Mouse (Mus musculus) embryonic fibroblast, embryonic 13.5 days (primary cell): Measurements from ENCODE around the gene Fbxl13. TPM values are rescaled to one million over a fixed set of nuclear protein-coding genes. Genes with fewer than 3 reads are reported as not detected.

ENCODE experiments used
- H3K27ac ChIP-seq: 2 replicates; pipeline ENCODE4 v1.5.1; 2012; ENCODE audit warnings: low read length, control low read depth, inconsistent platforms; ENCODE audit not compliant: insufficient read depth
- H3K4me1 ChIP-seq: 2 replicates; pipeline ENCODE4 v1.6.1; 2011; ENCODE audit warnings: low read length; ENCODE audit not compliant: control insufficient read depth, insufficient read depth
- H3K4me3 ChIP-seq: 2 replicates; pipeline ENCODE4 v1.5.1; 2011; ENCODE audit warnings: mild to moderate bottlenecking, control low read depth, low read length; ENCODE audit not compliant: insufficient read depth
- CTCF ChIP-seq: IDR thresholded peaks from 2 replicates; pipeline ENCODE4 v1.5.1; 2011; ENCODE audit warnings: mild to moderate bottlenecking, control low read depth, low read length, moderate library complexity, borderline replicate concordance; ENCODE audit not compliant: insufficient read depth
- POLR2A ChIP-seq: IDR thresholded peaks from 2 replicates; pipeline ENCODE4 v1.6.1; 2011; ENCODE audit warnings: low read depth, mild to moderate bottlenecking, control low read depth, low read length, moderate library complexity
- polyA plus RNA-seq: library from polyadenylated mRNA; stranded (reverse); fragments of >200 nt; gene quantifications from 2 replicates; pipeline ENCODE4 v1.2.4, GENCODE M21; 2011; ENCODE audit warnings: low read depth; ENCODE audit not compliant: missing spikeins, insufficient read length

Fbxl13 gene
- polyA plus RNA-seq, 1 experiment: not detected

DNA sequence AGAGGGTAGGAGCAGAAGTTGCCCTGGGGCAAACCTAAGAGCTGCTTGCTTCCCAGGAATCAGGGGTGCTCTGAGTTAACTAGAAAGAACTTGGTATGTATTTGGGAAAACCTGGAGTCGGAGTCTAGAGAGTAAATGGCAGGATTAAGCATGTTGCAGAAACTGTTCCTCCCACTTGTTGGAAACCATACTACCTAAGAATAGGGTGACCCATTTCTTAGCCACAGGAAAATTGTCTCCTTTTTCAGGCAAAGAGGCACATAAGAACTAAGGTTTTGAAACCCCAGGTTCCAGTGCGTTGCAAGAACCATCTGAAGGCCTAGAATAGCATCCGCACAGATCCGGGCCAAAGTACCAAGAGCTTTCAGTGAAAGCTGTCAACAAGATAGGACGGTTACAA lies 167.0 kb downstream of the Fbxl13 start:
- H3K4me1 ChIP-seq: peaks cover 8% of the 10 kb centered on the region; the same call in 1 of the 2 replicates
- H3K27ac ChIP-seq: no peak overlapping the region; the same call in 1 of the 2 replicates
- TF ChIP-seq CTCF (no peak), POLR2A (no peak)
- H3K4me3 ChIP-seq: no peak overlapping the region

DNA sequence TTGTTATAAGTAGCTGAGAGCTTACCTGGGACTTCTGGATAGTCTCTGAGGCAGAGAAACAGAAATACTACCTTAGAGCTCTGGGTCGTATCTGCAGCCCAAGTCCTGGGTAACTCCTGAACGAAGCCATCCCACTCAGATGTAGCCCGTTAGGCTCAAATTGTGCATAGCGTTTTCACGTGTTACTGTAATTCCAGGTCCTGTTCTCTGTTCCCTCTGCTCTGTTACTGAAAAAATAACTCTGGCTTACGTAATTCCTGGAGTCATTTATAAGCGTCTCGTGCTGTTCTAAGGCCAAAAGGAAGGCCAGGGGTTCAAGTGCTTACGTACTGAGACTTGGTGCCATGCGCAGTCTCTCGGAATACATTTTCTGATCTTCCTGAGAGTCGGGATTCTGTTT lies 177.3 kb downstream of the Fbxl13 start:
- Histone ChIP-seq H3K27ac (no peak overlapping the region), H3K4me1 (no peaks in the 10 kb centered on the region), H3K4me3 (no peak overlapping the region)
- TF ChIP-seq POLR2A (no peak), CTCF (no peak)

DNA sequence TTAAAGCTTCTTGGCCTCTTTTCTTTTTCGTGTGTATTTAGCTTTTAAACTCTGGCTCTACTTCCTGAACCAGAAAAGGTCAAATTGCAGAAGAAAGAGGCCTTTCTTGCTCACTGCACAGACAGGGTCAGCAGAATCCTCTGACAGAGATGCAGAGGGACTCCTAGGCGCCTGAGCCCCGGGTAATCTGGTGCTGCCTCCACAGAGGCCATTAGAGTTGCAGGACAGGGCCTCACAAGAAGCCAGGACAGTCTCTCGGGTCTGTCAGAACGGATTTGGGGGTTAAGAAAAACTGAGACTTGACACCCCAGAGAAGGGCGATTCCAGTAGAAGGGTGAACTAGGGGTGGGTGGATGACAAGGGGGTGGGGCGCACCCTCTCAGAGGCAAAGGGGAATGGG lies 178.0 kb downstream of the Fbxl13 start:
- Histone ChIP-seq H3K4me3 (no peak overlapping the region), H3K4me1 (no peaks in the 10 kb centered on the region), H3K27ac (no peak overlapping the region)
- TF ChIP-seq POLR2A (no peak), CTCF (no peak)

DNA sequence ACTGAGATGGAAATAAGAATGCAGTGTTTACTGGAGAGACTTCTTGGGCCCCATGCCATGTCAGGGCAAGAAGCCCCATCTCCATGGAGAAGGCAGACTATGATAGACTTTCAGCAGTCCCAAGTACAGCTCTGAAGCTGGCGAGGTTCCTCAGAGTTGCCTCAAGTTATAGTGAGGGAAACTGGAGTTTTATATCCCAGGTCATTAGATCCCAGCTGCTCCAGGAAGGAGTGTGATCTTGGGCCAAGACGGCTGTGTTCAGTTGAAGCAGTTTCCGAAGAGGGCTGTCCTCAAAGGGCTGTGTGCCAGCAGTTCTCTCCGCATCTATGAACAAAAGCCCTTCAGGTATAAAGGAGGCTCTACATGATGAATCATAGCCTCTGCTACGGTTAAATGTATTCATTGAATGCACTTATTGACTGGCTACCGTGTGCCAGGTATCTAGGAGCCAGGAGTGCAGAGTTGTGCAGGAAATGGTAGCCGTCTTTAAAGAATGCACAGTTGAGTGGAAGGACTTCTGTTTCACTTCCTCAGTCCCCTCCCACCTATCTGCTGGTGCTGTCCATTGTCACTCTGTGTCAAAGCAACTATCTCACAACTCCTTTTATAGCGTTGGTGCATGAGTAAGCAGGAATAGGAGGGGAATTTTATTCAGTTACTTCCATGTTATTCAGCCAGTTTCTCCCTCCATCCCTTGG lies 204.5 kb downstream of the Fbxl13 start:
- TF ChIP-seq CTCF (no peak), POLR2A (no peak)
- Histone ChIP-seq H3K4me3 (no peak overlapping the region), H3K4me1 (peaks cover 9% of the 10 kb centered on the region; the same call in 1 of the 2 replicates), H3K27ac (no peak overlapping the region; the same call in 1 of the 2 replicates)

DNA sequence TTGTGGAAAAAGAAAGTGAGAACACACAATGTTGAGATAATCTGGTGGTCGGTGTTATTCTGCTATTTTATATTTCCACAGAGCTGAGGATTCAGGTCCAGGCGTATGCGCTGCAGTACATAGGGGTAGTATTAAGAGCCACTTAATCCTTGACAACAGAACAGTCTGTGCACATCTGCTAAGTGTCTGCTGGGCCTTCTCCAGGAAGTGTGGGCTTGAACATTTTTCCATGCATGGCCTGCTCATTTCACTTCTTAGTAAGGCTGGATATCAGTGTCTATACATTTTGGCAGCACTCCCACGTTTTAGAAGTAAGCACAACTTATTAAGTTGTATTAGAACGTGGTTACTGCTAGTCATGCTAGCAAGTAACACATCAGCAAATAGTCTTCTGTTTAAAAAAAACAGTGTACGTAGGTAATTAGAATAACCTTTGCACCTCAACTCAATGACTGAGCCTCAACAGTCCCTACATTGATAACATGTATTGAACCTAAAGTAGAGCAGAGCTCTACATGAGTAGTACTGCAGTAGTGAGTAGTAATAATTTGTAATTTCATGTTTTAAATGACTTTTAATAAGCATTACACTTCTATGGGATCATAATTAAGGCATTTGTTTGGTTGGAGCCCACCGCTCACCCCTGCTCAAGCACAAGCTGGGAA lies 205.9 kb downstream of the Fbxl13 start:
- H3K27ac ChIP-seq: no peak overlapping the region
- peaks cover 11% of the 10 kb centered on the region; the same call in 1 of the 2 replicates for H3K4me1 ChIP-seq
- H3K4me3 ChIP-seq: no peak overlapping the region
- no peak for TF ChIP-seq POLR2A
- TF ChIP-seq CTCF: no peak

DNA sequence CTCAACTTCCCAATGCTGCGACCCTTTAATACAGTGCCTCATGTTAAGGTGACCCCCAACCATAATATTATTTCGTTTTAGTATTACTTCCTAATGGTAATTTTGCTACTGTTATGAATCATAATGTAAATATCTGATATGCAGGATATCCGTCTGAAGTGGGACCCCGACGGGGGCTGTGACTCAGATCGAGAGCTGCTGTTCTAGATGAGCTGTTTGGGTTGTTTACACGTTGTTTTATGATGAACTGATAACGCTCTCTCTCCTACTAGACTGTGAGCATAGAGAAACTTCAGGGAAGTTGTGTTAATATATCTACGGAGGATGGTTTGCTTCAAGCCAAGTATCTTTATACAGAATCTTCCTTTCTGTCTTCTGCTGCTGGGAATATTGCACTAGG lies 207.0 kb downstream of the Fbxl13 start:
- Histone ChIP-seq H3K4me3 (no peak overlapping the region), H3K4me1 (peaks cover 10% of the 10 kb centered on the region; the same call in 1 of the 2 replicates), H3K27ac (no peak overlapping the region)
- TF ChIP-seq CTCF (no peak), POLR2A (no peak)

DNA sequence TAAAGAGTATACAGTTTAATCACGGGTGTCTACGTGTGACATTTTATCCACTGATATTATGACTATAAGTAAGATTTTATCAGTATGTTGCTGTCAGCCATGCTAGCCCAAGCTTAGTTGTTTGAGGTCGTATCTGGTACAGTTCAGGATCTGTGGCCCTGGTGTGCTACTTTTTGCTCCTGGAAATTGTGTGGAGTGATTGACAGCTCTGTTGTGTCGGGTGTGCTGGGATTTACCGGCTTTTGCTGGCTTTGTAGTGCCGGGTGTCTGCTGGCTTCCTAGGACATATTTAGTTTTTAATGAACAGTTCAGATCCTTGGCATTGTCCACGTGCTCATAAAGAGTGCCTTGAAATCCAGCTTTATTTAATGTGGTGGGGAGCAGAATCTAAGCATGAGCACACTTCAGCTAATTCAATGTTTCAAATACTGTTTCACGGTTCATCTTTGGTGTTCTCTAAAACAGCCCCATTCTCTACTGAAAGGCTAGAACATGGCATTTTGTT lies 208.9 kb downstream of the Fbxl13 start:
- no peak overlapping the region for H3K27ac ChIP-seq
- H3K4me1 ChIP-seq: peaks cover 10% of the 10 kb centered on the region; the same call in 1 of the 2 replicates
- no peak for TF ChIP-seq CTCF
- no peak for TF ChIP-seq POLR2A
- no peak overlapping the region for H3K4me3 ChIP-seq

DNA sequence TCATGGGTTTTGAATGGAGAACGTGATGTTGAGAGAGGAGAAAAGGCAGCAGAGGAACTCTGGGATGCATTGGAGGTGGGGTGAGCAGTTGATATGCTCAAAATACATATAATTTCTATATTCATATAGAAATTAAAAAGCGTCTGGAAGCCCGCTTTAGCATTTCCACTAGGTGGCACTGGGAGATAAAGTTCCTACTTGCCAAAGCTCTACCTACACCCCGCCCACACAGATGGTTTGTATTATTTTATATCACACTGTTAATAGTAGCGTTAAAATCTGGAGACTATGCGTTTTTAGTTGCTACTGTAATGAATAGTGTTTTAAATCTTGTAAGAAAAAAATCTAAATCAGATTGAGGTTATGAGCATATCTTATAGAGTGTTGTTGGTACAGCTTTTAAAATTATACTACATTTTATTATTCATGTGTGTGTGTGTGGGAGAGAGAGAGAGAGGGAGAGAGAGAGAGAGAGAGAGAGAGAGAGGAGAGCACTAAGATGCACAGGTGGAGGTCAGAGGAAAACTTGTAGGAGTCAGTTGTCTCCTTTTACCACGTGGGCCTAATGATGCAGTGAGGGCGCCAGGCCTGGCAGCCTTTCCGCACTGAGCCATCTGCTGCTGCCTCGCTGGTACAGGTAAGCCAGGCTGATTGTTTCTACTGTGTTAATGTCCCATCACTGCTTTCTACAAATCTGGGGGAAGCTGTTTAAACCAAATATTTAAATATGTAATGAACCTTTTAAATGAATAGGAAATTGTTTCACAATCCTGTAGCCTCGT lies 211.1 kb downstream of the Fbxl13 start:
- Histone ChIP-seq H3K4me3 (no peak overlapping the region), H3K4me1 (peaks cover 6% of the 10 kb centered on the region; the same call in 1 of the 2 replicates), H3K27ac (peak overlapping the region; percentile 31)
- TF ChIP-seq POLR2A (no peak), CTCF (no peak)

Other genes with a start within 250 kb of the Fbxl13 start
- not detected in 2 replicates for gene Ccdc146, start 221.0 kb downstream of the Fbxl13 start, polyA plus RNA-seq
- 9.9 and 10.3 TPM in 2 replicates for gene Fam185a, start 220.7 kb downstream of the Fbxl13 start, polyA plus RNA-seq
- 187 and 323 TPM in 2 replicates for gene Lrrc17, start 102.1 kb downstream of the Fbxl13 start, polyA plus RNA-seq
- gene Armc10, start 179 bp upstream of the Fbxl13 start, polyA plus RNA-seq: 34.2 and 40.4 TPM in 2 replicates
- gene Napepld, start 55.8 kb upstream of the Fbxl13 start, polyA plus RNA-seq: 1.7 and 1.9 TPM in 2 replicates
- 78.7 and 107 TPM in 2 replicates for gene Pmpcb, start 91.5 kb upstream of the Fbxl13 start, polyA plus RNA-seq
- gene Dnajc2, start 139.6 kb upstream of the Fbxl13 start, polyA plus RNA-seq: 46.0 and 48.1 TPM in 2 replicates
- gene Psmc2, start 139.6 kb upstream of the Fbxl13 start, polyA plus RNA-seq: 108 and 127 TPM in 2 replicates
- gene Slc26a5, start 220.0 kb upstream of the Fbxl13 start, polyA plus RNA-seq: not detected in 2 replicates